Mouse (Mus musculus): ENCODE measurements around the gene Gse1.

GRCm38 (mm10) chr8:120534080-120534479 is 305.8 kb downstream of the Gse1 start:
- TF ChIP-seq POLR2A (IDR thresholded peaks at IDR 0.05; ENCODE audit: control insufficient read depth in 1 of 2, insufficient read depth in 1 of 2, low read depth in 1 of 2, low read length in 2 of 2, poor library complexity in 1 of 2) = no peak; a peak in 1 of 4 replicates
- no peak for TF ChIP-seq EP300 (IDR thresholded peaks at IDR 0.05; ENCODE audit: low read depth in 1 of 2, low read length in 2 of 2)
- TF ChIP-seq ETS1 (IDR thresholded peaks at IDR 0.05; ENCODE audit: low read depth, low read length) = no peak
- no peak for TF ChIP-seq GATA1 (IDR thresholded peaks at IDR 0.05; ENCODE audit: low read depth, low read length)
- no peak for TF ChIP-seq RCOR1 (IDR thresholded peaks at IDR 0.05; ENCODE audit: low read depth, low read length)
- no peak for TF ChIP-seq CTCF (IDR thresholded peaks at IDR 0.05 in 2 of 3, conservative IDR thresholded peaks at IDR 0.05 in 1 of 3; ENCODE audit: control insufficient read depth in 1 of 3, insufficient read depth in 1 of 3, low read depth in 2 of 3, low read length in 3 of 3, poor library complexity in 1 of 3, severe bottlenecking in 1 of 3)
- TF ChIP-seq ELF1 (IDR thresholded peaks at IDR 0.05; ENCODE audit: low read depth, low read length) = no peak
- no peak for TF ChIP-seq USF1 (IDR thresholded peaks at IDR 0.05; ENCODE audit: low read depth, low read length)
- no peak for TF ChIP-seq ZKSCAN1 (IDR thresholded peaks at IDR 0.05; ENCODE audit: low read depth, low read length)

All from MEL (cell line).